Mouse (Mus musculus): Measurements from ENCODE around the gene Tgoln1. TPM values are rescaled to one million over a fixed set of nuclear protein-coding genes. Genes with fewer than 3 reads are reported as not detected.

Gene Tgoln1
- total RNA-seq, 2 experiments from 2014 or later, result 21.8 to 22.1 TPM

DNA sequence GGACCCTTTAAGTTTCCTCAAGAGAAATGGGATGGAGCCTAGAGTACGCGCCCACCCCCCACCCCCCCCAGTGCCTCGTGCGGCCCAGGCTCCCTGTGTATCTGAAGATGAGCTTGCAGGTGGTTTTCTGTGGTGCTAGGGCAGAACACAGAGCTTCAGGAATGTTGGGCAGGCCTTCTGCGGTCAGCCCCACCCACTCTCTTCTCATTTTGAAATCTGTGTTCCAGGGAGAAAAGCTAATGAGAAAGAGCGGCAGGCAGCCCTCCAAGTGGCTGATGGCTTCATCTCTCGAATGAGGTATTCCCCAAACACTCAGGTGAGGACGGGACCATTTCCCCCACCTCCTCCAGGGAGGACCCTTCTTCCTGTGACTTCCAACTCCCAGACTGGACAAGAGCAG is 56.0 kb downstream of the Tgoln1 start:
- intact Hi-C loops (cut with DNase I), result no loop called here
- no peak for DNase-seq

Other genes starting within 250 kb of the Tgoln1 start
- 100 to 1,000 TPM in 1 of 2 experiments, 10 to 100 TPM in 1; 83.0 to 107 TPM for gene Vamp5, start 236.5 kb downstream of the Tgoln1 start, total RNA-seq (2021)
- gene Vamp8, start 226.3 kb downstream of the Tgoln1 start, total RNA-seq (2021), result 10 to 100 TPM; 48.5 to 50.0 TPM
- 10 to 100 TPM; 12.6 to 13.4 TPM for gene Ggcx, start 202.7 kb downstream of the Tgoln1 start, total RNA-seq (2021)
- gene Mat2a, start 177.4 kb downstream of the Tgoln1 start, total RNA-seq (2021), result 100 to 1,000 TPM; 128 to 141 TPM
- gene Sh2d6, start 95.3 kb downstream of the Tgoln1 start, total RNA-seq (2021), result 1 to 10 TPM in 1 of 2 experiments, under 1 TPM in 1; 0.66 to 1.7 TPM
- 10 to 100 TPM in 1 of 2 experiments, 1 to 10 TPM in 1; 7.2 to 11.8 TPM for gene Capg, start 72.6 kb downstream of the Tgoln1 start, total RNA-seq (2021)
- gene Elmod3, start 18.6 kb downstream of the Tgoln1 start, total RNA-seq (2021), result 1 to 10 TPM; 6.1 to 9.5 TPM
- 10 to 100 TPM; 70.2 to 71.6 TPM for gene Retsat, start 18.5 kb downstream of the Tgoln1 start, total RNA-seq (2021)
- gene Tcf7l1, start 172.3 kb upstream of the Tgoln1 start, total RNA-seq (2021), result 1 to 10 TPM; 4.0 to 5.7 TPM

Measured in gastrocnemius, postnatal 36 days (tissue).